Mouse (Mus musculus): Measurements from ENCODE around the gene Xlr3a.

- TF ChIP-seq CTCF (IDR thresholded peaks at IDR 0.05) = no peak
- no peak for TF ChIP-seq POLR2A (IDR thresholded peaks at IDR 0.05; ENCODE audit: insufficient read depth, low read depth, low read length)
These were observed 33.1 kb downstream of the Xlr3a start for GRCm38 (mm10) chrX:73063512-73064414.

Measured in heart, adult 2 months (tissue).